In the genomic region with DNA sequence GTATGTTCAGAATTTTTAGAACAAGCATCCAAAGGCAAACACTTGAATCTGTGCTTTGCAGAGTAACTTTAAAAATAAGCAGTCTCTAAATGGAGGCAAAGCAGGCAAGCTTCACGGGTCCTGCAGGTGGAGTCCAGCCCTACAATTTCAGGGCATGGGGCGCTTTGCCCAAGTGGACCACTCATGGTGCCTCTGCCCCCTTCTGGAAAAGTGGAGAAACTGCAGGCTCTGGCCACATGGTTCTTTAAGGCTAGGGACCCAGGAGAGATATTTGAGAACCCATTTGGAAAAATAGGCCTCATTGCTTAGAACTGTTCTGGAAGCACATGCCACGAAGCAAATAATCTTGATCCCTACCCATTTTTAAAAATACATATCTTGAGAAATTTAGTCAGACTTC, we compare ENCODE assay signal across 9 mouse cellular contexts. TPM values are rescaled to one million over a fixed set of nuclear protein-coding genes. Genes with fewer than 3 reads are reported as not detected.
DNase-seq lines count a peak whose midpoint lies in the region; ATAC-seq lines count a peak whose summit lies in the region.
"Had no signal": no experiment of that assay in that cellular context is flagged by ENCODE, and none has a peak within 500 bp of the region (broad histone marks: within the 10 kb centered on the region; RNA-seq: fewer than 3 reads in every experiment).

No protein-coding gene starts in this region.

- H3K27me3 ChIP-seq in forebrain, embryonic 10.5 days (ENCODE audit: poor library complexity, severe bottlenecking), result no peaks in the 10 kb centered on the region
- H3K27me3 ChIP-seq in forebrain, embryonic 16.5 days (replicated peaks; ENCODE audit: control insufficient read depth, insufficient read depth, low read length), result no peaks in the 10 kb centered on the region
- no peaks in the 10 kb centered on the region for H3K27me3 ChIP-seq in embryonic facial prominence, embryonic 11.5 days (ENCODE audit: control insufficient read depth, insufficient read depth, low read length)
- H3K27me3 ChIP-seq in stomach, embryonic 14.5 days (ENCODE audit: control insufficient read depth, insufficient read depth, low read length), result no peaks in the 10 kb centered on the region
- H3K27me3 ChIP-seq: midbrain, embryonic 12.5 days had no signal

- H3K27ac ChIP-seq in forebrain, embryonic 10.5 days, result no peak overlapping the region
- H3K27ac ChIP-seq in forebrain, embryonic 16.5 days (ENCODE audit: low read length), result no peak overlapping the region
- H3K27ac ChIP-seq in embryonic facial prominence, embryonic 11.5 days (replicated peaks; ENCODE audit: low read depth, low read length), result no peak overlapping the region
- H3K27ac ChIP-seq in stomach, embryonic 14.5 days (ENCODE audit: low read length), result no peak overlapping the region
- H3K27ac ChIP-seq: midbrain, embryonic 12.5 days had no signal

- intact Hi-C loops in heart, postnatal 36 days (cut with DNase I), result loop anchor here (1.0 kb wide), 2 partner anchors 86 to 101 kb away; partner anchors contain the start of gene Pnma1

- no peak overlapping the region for H3K4me2 ChIP-seq in forebrain, embryonic 16.5 days (ENCODE audit: low read length)
- H3K4me2 ChIP-seq in embryonic facial prominence, embryonic 11.5 days (ENCODE audit: low read depth, low read length), result no peak overlapping the region
- H3K4me2 ChIP-seq in stomach, embryonic 14.5 days (replicated peaks; ENCODE audit: low read depth, low read length), result no peak overlapping the region
- H3K4me2 ChIP-seq: midbrain, embryonic 12.5 days had no signal

- DNase-seq in forebrain, embryonic 10.5 days (ENCODE audit: extremely low spot score, low spot score), result peak; percentile 64
- peak; percentile 80 for DNase-seq in adrenal gland, postnatal 10 days
- peak; percentile 88 for DNase-seq in embryonic facial prominence, embryonic 11.5 days (ENCODE audit: low spot score)
- peak; percentile 73 for DNase-seq in heart, postnatal 36 days
- peak; percentile 28 to 47 for DNase-seq in left cerebral cortex, adult 18-20 months (ENCODE audit: low spot score in 2 of 2)

- 10% methylated on average over 3 of the region's 3 CpGs for WGBS in forebrain, embryonic 10.5 days
- 3% methylated on average over 3 of the region's 3 CpGs for WGBS in forebrain, embryonic 16.5 days
- 3% methylated on average over 3 of the region's 3 CpGs for WGBS in embryonic facial prominence, embryonic 11.5 days
- 9% methylated on average over 3 of the region's 3 CpGs for WGBS in stomach, embryonic 14.5 days

- ATAC-seq in forebrain, embryonic 16.5 days, result no peak
- no peak for ATAC-seq in embryonic facial prominence, embryonic 11.5 days (replicated peaks; ENCODE audit: insufficient number of reproducible peaks, low FRiP score, low TSS enrichment, low read depth)
- ATAC-seq in monocyte, adult 5-6 weeks (replicated peaks; ENCODE audit: insufficient number of reproducible peaks, low FRiP score, low TSS enrichment, poor library complexity, severe bottlenecking), result peak; percentile 83
- ATAC-seq in stomach, embryonic 14.5 days (ENCODE audit: insufficient number of reproducible peaks, insufficient read depth, low FRiP score, low read depth), result 0 out of 2 replicates have a peak, but pooled peaks have one; percentile 37

- no peak overlapping the region for H3K9ac ChIP-seq in forebrain, embryonic 16.5 days (replicated peaks; ENCODE audit: low read depth, low read length)
- no peak overlapping the region for H3K9ac ChIP-seq in embryonic facial prominence, embryonic 11.5 days (replicated peaks; ENCODE audit: low read length)
- H3K9ac ChIP-seq in stomach, embryonic 14.5 days (replicated peaks; ENCODE audit: low read depth, low read length), result no peak overlapping the region
- H3K9ac ChIP-seq: midbrain, embryonic 12.5 days had no signal

- 0 out of 2 replicates have a peak, but pooled peaks cover 3% of the 10 kb centered on the region for H3K4me1 ChIP-seq in forebrain, embryonic 10.5 days
- H3K4me1 ChIP-seq in forebrain, embryonic 16.5 days (replicated peaks; ENCODE audit: control insufficient read depth, insufficient read depth, low read length), result no peaks in the 10 kb centered on the region
- no peaks in the 10 kb centered on the region for H3K4me1 ChIP-seq in embryonic facial prominence, embryonic 11.5 days (ENCODE audit: control insufficient read depth, insufficient read depth, low read length)
- H3K4me1 ChIP-seq in stomach, embryonic 14.5 days (ENCODE audit: control insufficient read depth, insufficient read depth, low read length), result no peaks in the 10 kb centered on the region
- H3K4me1 ChIP-seq: midbrain, embryonic 12.5 days had no signal

- peaks cover 7% of the 10 kb centered on the region for H3K9me3 ChIP-seq in forebrain, embryonic 10.5 days
- no peaks in the 10 kb centered on the region; the same call in 1 of the 2 replicates for H3K9me3 ChIP-seq in forebrain, embryonic 16.5 days (ENCODE audit: control insufficient read depth, low read length)
- H3K9me3 ChIP-seq in embryonic facial prominence, embryonic 11.5 days (replicated peaks; ENCODE audit: control insufficient read depth, low read length), result no peaks in the 10 kb centered on the region
- H3K9me3 ChIP-seq in stomach, embryonic 14.5 days (ENCODE audit: control insufficient read depth, low read depth, low read length), result no peaks in the 10 kb centered on the region
- H3K9me3 ChIP-seq: midbrain, embryonic 12.5 days had no signal

- H3K4me3 ChIP-seq in forebrain, embryonic 10.5 days, result no peak overlapping the region
- H3K4me3 ChIP-seq in forebrain, embryonic 16.5 days (replicated peaks; ENCODE audit: low read length), result no peak overlapping the region
- H3K4me3 ChIP-seq in embryonic facial prominence, embryonic 11.5 days (ENCODE audit: low read depth, low read length), result no peak overlapping the region
- no peak overlapping the region for H3K4me3 ChIP-seq in stomach, embryonic 14.5 days (ENCODE audit: low read depth, low read length)
- H3K4me3 ChIP-seq: midbrain, embryonic 12.5 days had no signal

- H3K36me3 ChIP-seq in forebrain, embryonic 10.5 days (replicated peaks), result no peaks in the 10 kb centered on the region
- H3K36me3 ChIP-seq in forebrain, embryonic 16.5 days (ENCODE audit: control insufficient read depth, insufficient read depth), result no peaks in the 10 kb centered on the region
- H3K36me3 ChIP-seq in embryonic facial prominence, embryonic 11.5 days (replicated peaks; ENCODE audit: control insufficient read depth, insufficient read depth, low read depth, low read length), result no peaks in the 10 kb centered on the region
- H3K36me3 ChIP-seq in stomach, embryonic 14.5 days (ENCODE audit: control insufficient read depth, insufficient read depth, low read length), result no peaks in the 10 kb centered on the region
- H3K36me3 ChIP-seq: midbrain, embryonic 12.5 days had no signal

RNA-seq across cellular contexts. Expression of gene Elmsan1, which starts 30.5 kb away (rescaled TPM):
- 7.0 and 8.7 TPM in 2 replicates for polyA plus RNA-seq in forebrain, embryonic 10.5 days (2016; fragmentation: Nextera tagmentation; extraction: Ambion mirVana)
- 3.8 and 4.4 TPM in 2 replicates for polyA plus RNA-seq in forebrain, embryonic 16.5 days (2015; fragmentation: Nextera tagmentation; extraction: Ambion mirVana)
- 10 to 100 TPM; 19.2 to 24.9 TPM for total RNA-seq in adrenal gland, postnatal 10 days (2021)
- 3.6 and 4.1 TPM in 2 replicates for polyA plus RNA-seq in embryonic facial prominence, embryonic 11.5 days (2014; fragmentation: Nextera tagmentation; extraction: Ambion mirVana)
- total RNA-seq in heart, postnatal 36 days (2021), result 10 to 100 TPM; 15.6 to 15.9 TPM
- total RNA-seq in left cerebral cortex, adult 18-20 months (2021), result 10 to 100 TPM; 18.2 to 19.8 TPM
- total RNA-seq in monocyte, adult 5-6 weeks (2017), result 21.6 to 42.4 TPM (median 28.2 TPM) in 3 replicates
- polyA plus RNA-seq in stomach, embryonic 14.5 days (2014; fragmentation: Nextera tagmentation; extraction: Ambion mirVana), result 10.2 and 10.6 TPM in 2 replicates

RNA-seq across cellular contexts. Expression of gene Ptgr2, which starts 35.8 kb away (rescaled TPM):
- polyA plus RNA-seq in forebrain, embryonic 10.5 days (2016; fragmentation: Nextera tagmentation; extraction: Ambion mirVana), result 17.7 and 18.2 TPM in 2 replicates
- 13.2 and 15.1 TPM in 2 replicates for polyA plus RNA-seq in forebrain, embryonic 16.5 days (2015; fragmentation: Nextera tagmentation; extraction: Ambion mirVana)
- total RNA-seq in adrenal gland, postnatal 10 days (2021), result 100 to 1,000 TPM; 141 to 155 TPM
- 12.9 and 14.7 TPM in 2 replicates for polyA plus RNA-seq in embryonic facial prominence, embryonic 11.5 days (2014; fragmentation: Nextera tagmentation; extraction: Ambion mirVana)
- 100 to 1,000 TPM; 210 to 234 TPM for total RNA-seq in heart, postnatal 36 days (2021)
- 10 to 100 TPM; 34.1 to 43.7 TPM for total RNA-seq in left cerebral cortex, adult 18-20 months (2021)
- total RNA-seq in monocyte, adult 5-6 weeks (2017), result 50.7 to 64.4 TPM (median 56.7 TPM) in 3 replicates
- polyA plus RNA-seq in stomach, embryonic 14.5 days (2014; fragmentation: Nextera tagmentation; extraction: Ambion mirVana), result 18.5 and 19.9 TPM in 2 replicates

Comparison
In these comparisons a context has a peak if more than half of its experiments do, and no peak if none do; other contexts are left out.
1. DNase-seq: peak in every context shown above with its lines; median percentile 88 in embryonic facial prominence, embryonic 11.5 days; 80 in adrenal gland, postnatal 10 days; 73 in heart, postnatal 36 days; 64 in forebrain, embryonic 10.5 days; 38 in left cerebral cortex, adult 18-20 months.
2. ATAC-seq: peak in monocyte, adult 5-6 weeks (single experiment) and stomach, embryonic 14.5 days (single experiment); none in forebrain, embryonic 16.5 days (single experiment) and embryonic facial prominence, embryonic 11.5 days (single experiment).